Mouse (Mus musculus) E14TG2a.4 (cell line): ENCODE measurements around the gene Mrpl16.

Source experiments
- CTCF ChIP-seq: conservative IDR thresholded peaks from 2 replicates; pipeline ENCODE4 v1.5.1; 2014; ENCODE audit warnings: low read length
- NANOG ChIP-seq: IDR thresholded peaks from 2 replicates; pipeline ENCODE4 v1.6.1; 2014; ENCODE audit warnings: borderline replicate concordance, low read length, mixed read lengths

- TF ChIP-seq CTCF (no peak), NANOG (no peak)
Observed at GRCm38 (mm10) chr19:11724275-11724674, 45.9 kb upstream of the Mrpl16 start.
